Mouse (Mus musculus) kidney, adult 2 months (tissue): ENCODE measurements around the gene Nat10. TPM values are rescaled to one million over a fixed set of nuclear protein-coding genes. Genes with fewer than 3 reads are reported as not detected.
A peak's percentile ranks its signal among the peaks of the same experiment; 100 is the strongest.

ENCODE experiments used
- DNase-seq: peaks from one replicate; pipeline ENCODE4 v3.0.0; 2021
- H3K27ac ChIP-seq: fragments of 200-500 bp; 2 replicates; pipeline ENCODE4 v1.5.1; 2012; ENCODE audit warnings: low read depth, low read length, control low read depth, inconsistent platforms; ENCODE audit not compliant: insufficient read depth
- H3K27me3 ChIP-seq: fragments of 200-500 bp; replicated peaks from 2 replicates; pipeline ENCODE4 v1.6.1; 2012; ENCODE audit warnings: mild to moderate bottlenecking, moderate library complexity, low read length, inconsistent platforms; ENCODE audit not compliant: control insufficient read depth, insufficient read depth
- H3K36me3 ChIP-seq: fragments of 200-500 bp; 2 replicates; pipeline ENCODE4 v1.6.1; 2012; ENCODE audit warnings: mild to moderate bottlenecking, moderate library complexity, low read length, inconsistent platforms; ENCODE audit not compliant: control insufficient read depth, insufficient read depth
- H3K4me1 ChIP-seq: fragments of 200-500 bp; 2 replicates; pipeline ENCODE4 v1.6.1; 2011; ENCODE audit warnings: low read length; ENCODE audit not compliant: control insufficient read depth, insufficient read depth
- H3K4me3 ChIP-seq: fragments of 200-500 bp; 2 replicates; pipeline ENCODE4 v1.5.1; 2011; ENCODE audit warnings: mild to moderate bottlenecking, low read depth, low read length, control low read depth; ENCODE audit not compliant: insufficient read depth
- CTCF ChIP-seq: fragments of 200-500 bp; conservative IDR thresholded peaks from 2 replicates; pipeline ENCODE4 v1.5.1; 2011; ENCODE audit warnings: low read depth, mild to moderate bottlenecking, control low read depth, low read length, moderate library complexity, mixed read lengths; ENCODE audit not compliant: insufficient read depth, insufficient read length
- POLR2A ChIP-seq: fragments of 200-500 bp; IDR thresholded peaks from one replicate; pipeline ENCODE4 v1.6.1; 2011; ENCODE audit warnings: low read depth, low read length, control low read depth
- WGBS: fragments of 180-500 bp; shearing (Covaris S2); methylation state at CpG from one replicate; pipeline ENCODE4 v1.1.7; 2018; 5-methylcytosine and 5-hydroxymethylcytosine counted together
- polyA plus RNA-seq: library from polyadenylated mRNA; depleted of rRNA; stranded (reverse); fragments of >200 nt; gene quantifications from 2 replicates; pipeline ENCODE4 v1.2.3, GENCODE M21; 2012

Gene Nat10
- polyA plus RNA-seq, 1 experiment = 23.8 TPM

DNA sequence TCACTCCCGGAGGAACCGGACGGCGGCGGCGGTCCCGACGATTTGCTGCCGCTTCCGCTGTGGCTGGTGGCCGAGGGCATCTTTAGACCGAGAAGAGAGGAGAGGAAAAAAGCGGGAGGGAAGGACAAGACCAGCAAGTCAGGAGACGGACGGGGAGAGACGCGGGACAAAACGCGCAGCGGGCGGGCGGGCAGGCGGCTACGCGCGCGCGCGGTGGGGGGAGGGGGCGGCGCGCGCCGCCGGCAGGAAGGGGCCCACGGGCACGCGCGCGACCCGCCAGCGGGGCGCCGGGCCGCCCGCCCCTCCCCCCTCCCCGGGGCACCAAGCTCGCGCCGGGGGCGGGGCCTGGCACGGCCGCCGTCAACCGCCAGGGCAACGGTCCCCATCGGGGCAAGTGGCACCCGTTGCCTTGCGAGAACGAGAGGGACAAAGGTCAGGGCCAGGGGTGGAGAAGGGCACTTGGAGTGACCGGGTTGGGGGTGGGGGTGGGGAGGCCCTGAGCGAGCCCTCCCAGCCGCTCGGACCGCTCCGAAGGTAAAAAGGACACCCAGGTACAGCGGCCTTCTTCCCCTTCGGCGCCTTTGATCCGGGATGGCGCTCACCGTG is 35.9 kb upstream of the Nat10 start:
- peaks cover 3% of the 10 kb centered on the region; the same call in 1 of the 2 replicates for H3K4me1 ChIP-seq
- 2% methylated on average over 57 of the region's 72 CpGs for WGBS
- TF ChIP-seq CTCF (no peak), POLR2A (no peak)
- H3K27ac ChIP-seq = peak overlapping the region; percentile 97
- H3K27me3 ChIP-seq = no peaks in the 10 kb centered on the region
- H3K4me3 ChIP-seq = peak overlapping the region; percentile 95
- peaks cover 4% of the 10 kb centered on the region; the same call in 1 of the 2 replicates for H3K36me3 ChIP-seq
- DNase-seq = peak; percentile 93

DNA sequence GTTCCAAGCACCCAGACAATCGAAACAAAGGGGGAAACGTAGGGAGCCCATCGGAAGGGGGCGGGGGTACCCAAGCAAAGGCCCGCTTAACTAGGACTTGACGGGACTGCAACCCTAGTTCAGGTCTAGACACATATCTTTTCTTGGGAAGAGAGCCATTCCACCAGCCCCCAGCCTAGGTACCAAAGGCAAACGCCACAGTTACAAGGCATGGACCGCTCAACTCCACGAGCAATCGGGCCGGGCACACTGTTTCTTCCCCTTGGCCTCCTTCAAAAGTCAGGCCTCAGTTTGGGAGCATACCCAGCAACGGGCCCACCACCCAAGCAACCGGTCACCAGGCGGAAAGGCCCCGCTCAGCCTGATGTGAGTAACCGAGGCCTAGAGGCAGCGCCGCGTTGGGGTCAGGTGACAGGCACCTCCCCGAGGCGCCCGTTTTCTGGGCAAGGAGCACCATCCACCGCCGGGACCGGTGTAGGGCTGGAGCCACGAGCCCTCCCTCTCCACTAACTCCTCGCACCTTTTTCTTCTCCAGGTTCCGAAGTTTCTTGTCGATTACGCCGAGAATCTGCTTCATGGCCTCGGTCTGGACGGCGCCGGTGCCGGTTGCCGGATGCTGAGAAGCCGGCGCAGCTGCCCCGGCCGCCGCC is 35.3 kb upstream of the Nat10 start:
- TF ChIP-seq CTCF = no peak
- no peak for TF ChIP-seq POLR2A
- under 1% methylated on average over 42 of the region's 42 CpGs for WGBS
- H3K27ac ChIP-seq = peak overlapping the region; percentile 91
- peaks cover 4% of the 10 kb centered on the region; the same call in 1 of the 2 replicates for H3K36me3 ChIP-seq
- peaks cover 5% of the 10 kb centered on the region; the same call in 1 of the 2 replicates for H3K4me1 ChIP-seq
- H3K27me3 ChIP-seq = no peaks in the 10 kb centered on the region
- peak overlapping the region; percentile 95 for H3K4me3 ChIP-seq
- peak; percentile 76 for DNase-seq

DNA sequence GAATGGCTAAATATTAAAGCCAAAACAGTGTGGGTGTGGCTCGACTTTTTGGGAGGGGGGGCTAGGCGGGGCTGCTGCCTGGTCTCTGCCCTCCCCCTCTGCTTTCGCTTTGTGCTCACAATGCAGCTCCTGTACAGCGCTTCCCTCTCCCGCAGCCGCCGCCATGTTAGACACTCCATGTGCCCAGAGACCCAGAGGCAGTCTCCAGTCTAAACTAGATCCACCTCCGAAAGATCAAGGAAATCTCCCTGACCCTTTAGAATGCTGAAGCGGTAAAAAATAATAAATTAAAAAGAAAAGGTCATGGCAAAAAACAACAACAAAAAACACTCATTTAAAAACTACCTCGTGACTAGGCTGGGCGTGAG is 34.8 kb upstream of the Nat10 start:
- under 1% methylated on average over 11 of the region's 11 CpGs for WGBS
- peak; percentile 88 for DNase-seq
- TF ChIP-seq POLR2A (no peak), CTCF (no peak)
- Histone ChIP-seq H3K4me3 (peak overlapping the region; percentile 95), H3K27ac (peak overlapping the region; percentile 91), H3K4me1 (peaks cover 8% of the 10 kb centered on the region; the same call in 1 of the 2 replicates), H3K36me3 (peaks cover 4% of the 10 kb centered on the region; the same call in 1 of the 2 replicates), H3K27me3 (no peaks in the 10 kb centered on the region)

GRCm38 (mm10) chr2:103792009-103792408 is 30.9 kb upstream of the Nat10 start:
- Histone ChIP-seq H3K4me1 (peaks cover 11% of the 10 kb centered on the region; the same call in 1 of the 2 replicates), H3K27ac (no peak overlapping the region), H3K36me3 (peaks cover 4% of the 10 kb centered on the region), H3K4me3 (no peak overlapping the region), H3K27me3 (no peaks in the 10 kb centered on the region)
- TF ChIP-seq CTCF = no peak
- no peak for TF ChIP-seq POLR2A
- no peak for DNase-seq
- WGBS = 92% methylated on average over 1 of the region's 1 CpGs

DNA sequence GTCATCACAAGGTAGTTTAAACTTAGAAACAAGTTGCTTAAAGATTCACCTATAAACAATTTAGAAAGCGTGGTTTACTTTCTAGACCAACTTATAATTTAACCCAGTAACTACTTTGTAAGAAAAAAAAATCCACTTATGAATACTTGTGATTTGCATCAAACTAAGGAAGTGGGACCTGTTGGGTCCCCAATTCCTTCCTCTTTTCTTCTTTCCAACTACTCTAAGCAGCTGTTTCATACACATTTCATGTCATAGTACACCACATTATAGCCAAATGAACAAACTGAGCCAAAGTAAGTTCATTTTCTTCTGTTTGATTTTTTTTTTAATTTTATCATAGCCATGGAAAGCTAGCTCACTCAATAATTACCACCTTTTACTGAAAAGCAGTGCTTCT is 24.7 kb upstream of the Nat10 start:
- TF ChIP-seq POLR2A (no peak), CTCF (no peak)
- 76% methylated on average over 1 of the region's 1 CpGs for WGBS
- no peak for DNase-seq
- H3K27me3 ChIP-seq = no peaks in the 10 kb centered on the region
- peaks cover 7% of the 10 kb centered on the region for H3K36me3 ChIP-seq
- peaks cover 3% of the 10 kb centered on the region; the same call in 1 of the 2 replicates for H3K4me1 ChIP-seq
- H3K27ac ChIP-seq = no peak overlapping the region
- no peak overlapping the region for H3K4me3 ChIP-seq

DNA sequence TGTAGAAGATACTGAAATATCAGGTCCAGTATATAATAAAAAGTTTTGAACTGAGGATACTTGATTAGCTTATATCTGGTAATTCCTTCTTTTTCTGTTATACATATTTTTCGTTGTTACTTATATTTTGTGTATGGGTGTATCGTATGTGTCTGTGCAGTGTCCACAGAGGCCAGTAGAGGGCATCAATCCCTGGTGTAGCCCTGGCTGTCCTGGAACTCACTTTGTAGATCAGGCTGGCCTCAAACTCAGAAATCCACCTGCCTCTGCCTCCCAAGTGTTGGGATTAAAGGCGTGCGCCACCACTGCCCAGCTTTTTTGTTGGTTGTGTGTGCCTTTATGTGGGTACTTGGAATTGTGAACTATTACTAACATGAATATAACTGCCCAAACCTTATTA is 23.6 kb upstream of the Nat10 start:
- no peaks in the 10 kb centered on the region for H3K4me1 ChIP-seq
- DNase-seq = no peak
- TF ChIP-seq POLR2A (no peak), CTCF (peak; percentile 47)
- WGBS = 86% methylated on average over 4 of the region's 4 CpGs
- no peak overlapping the region for H3K27ac ChIP-seq
- no peak overlapping the region for H3K4me3 ChIP-seq
- peaks cover 10% of the 10 kb centered on the region for H3K36me3 ChIP-seq
- no peaks in the 10 kb centered on the region for H3K27me3 ChIP-seq

- TF ChIP-seq CTCF (no peak), POLR2A (no peak)
- Histone ChIP-seq H3K4me1 (0 out of 2 replicates have a peak, but pooled peaks cover 2% of the 10 kb centered on the region), H3K27me3 (no peaks in the 10 kb centered on the region), H3K27ac (no peak overlapping the region), H3K4me3 (no peak overlapping the region), H3K36me3 (peaks cover 7% of the 10 kb centered on the region)
- 70% methylated on average over 1 of the region's 1 CpGs for WGBS
- no peak for DNase-seq
Observed at GRCm38 (mm10) chr2:103762492-103762891, 1.4 kb upstream of the Nat10 start.
